Mouse (Mus musculus): ENCODE measurements around the gene Rps6ka4. TPM values are rescaled to one million over a fixed set of nuclear protein-coding genes. Genes with fewer than 3 reads are reported as not detected.

Rps6ka4 gene
- total RNA-seq (2022): 10 to 100 TPM; 41.9 to 59.0 (median 49.0) TPM

- peak; percentile 56 to 58 for DNase-seq (ENCODE audit: low spot score in 2 of 2)
Measured at GRCm38 (mm10) chr19:6840475-6841291, at the start of gene Rps6ka4. Gene Rps6ka4 (minus strand): TSS chr19:6840636.

GRCm38 (mm10) chr19:6877965-6878364 is 37.5 kb upstream of the Rps6ka4 start:
- no peak for DNase-seq (ENCODE audit: low spot score in 2 of 2)

GRCm38 (mm10) chr19:6876799-6877198 is 36.4 kb upstream of the Rps6ka4 start:
- DNase-seq (ENCODE audit: low spot score in 2 of 2): no peak

GRCm38 (mm10) chr19:6875834-6876233 is 35.4 kb upstream of the Rps6ka4 start:
- DNase-seq (ENCODE audit: low spot score in 2 of 2): no peak

GRCm38 (mm10) chr19:6874257-6874656 is 33.8 kb upstream of the Rps6ka4 start:
- DNase-seq (ENCODE audit: low spot score in 2 of 2): no peak

GRCm38 (mm10) chr19:6872701-6873100 is 32.3 kb upstream of the Rps6ka4 start:
- no peak for DNase-seq (ENCODE audit: low spot score in 2 of 2)

GRCm38 (mm10) chr19:6871574-6872271 is 31.3 kb upstream of the Rps6ka4 start:
- no peak for DNase-seq (ENCODE audit: low spot score in 2 of 2)

GRCm38 (mm10) chr19:6869355-6869754 is 28.9 kb upstream of the Rps6ka4 start:
- DNase-seq (ENCODE audit: low spot score in 2 of 2): no peak

- no peak for DNase-seq (ENCODE audit: low spot score in 2 of 2)
Measured at GRCm38 (mm10) chr19:6861451-6861850, 21.0 kb upstream of the Rps6ka4 start.

- no peak for DNase-seq (ENCODE audit: low spot score in 2 of 2)
Measured at GRCm38 (mm10) chr19:6860706-6861105, 20.3 kb upstream of the Rps6ka4 start.

GRCm38 (mm10) chr19:6859971-6860370 is 19.5 kb upstream of the Rps6ka4 start:
- DNase-seq (ENCODE audit: low spot score in 2 of 2): no peak

- no peak for DNase-seq (ENCODE audit: low spot score in 2 of 2)
Measured at GRCm38 (mm10) chr19:6859032-6859651, 18.7 kb upstream of the Rps6ka4 start.

GRCm38 (mm10) chr19:6858031-6858430 is 17.6 kb upstream of the Rps6ka4 start, which contains the start of gene Ccdc88b:
Gene Ccdc88b (minus strand): TSS chr19:6858211.
- DNase-seq (ENCODE audit: low spot score in 2 of 2): no peak

GRCm38 (mm10) chr19:6857391-6858005 is 17.1 kb upstream of the Rps6ka4 start:
- DNase-seq (ENCODE audit: low spot score in 2 of 2): no peak

- no peak for DNase-seq (ENCODE audit: low spot score in 2 of 2)
Measured at GRCm38 (mm10) chr19:6857003-6857360, 16.5 kb upstream of the Rps6ka4 start.

- no peak for DNase-seq (ENCODE audit: low spot score in 2 of 2)
Measured at GRCm38 (mm10) chr19:6856281-6857002, 16.0 kb upstream of the Rps6ka4 start.

- no peak for DNase-seq (ENCODE audit: low spot score in 2 of 2)
Measured at GRCm38 (mm10) chr19:6855225-6856031, 15.0 kb upstream of the Rps6ka4 start.

GRCm38 (mm10) chr19:6854658-6855057 is 14.2 kb upstream of the Rps6ka4 start:
- DNase-seq (ENCODE audit: low spot score in 2 of 2): no peak

- DNase-seq (ENCODE audit: low spot score in 2 of 2): no peak
Measured at GRCm38 (mm10) chr19:6853903-6854302, 13.5 kb upstream of the Rps6ka4 start.
